Mouse (Mus musculus): ENCODE measurements at regions not wholly inside any gene's neighbourhood (a gene's known extent, or its start where the extent isn't known, plus 50 kb on each side); places are given as distances from the start of the nearest gene placed in this dataset.
A peak's percentile ranks its signal among the peaks of the same experiment; 100 is the strongest.

GRCm38 (mm10) chr11:22621868-22622267, 110.0 kb downstream of the Tmem17 start:
- Histone ChIP-seq H3K27me3 (no peaks in the 10 kb centered on the region), H3K27ac (replicated peaks) (no peak overlapping the region), H3K4me1 (peaks cover 5% of the 10 kb centered on the region), H3K36me3 (no peaks in the 10 kb centered on the region), H3K9ac (replicated peaks) (no peak overlapping the region), H3K9me3 (no peaks in the 10 kb centered on the region), H3K4me2 (replicated peaks) (no peak overlapping the region), H3K4me3 (no peak overlapping the region)
- WGBS = 75% methylated on average over 6 of the region's 6 CpGs
- ATAC-seq (replicated peaks) = no peak

DNA sequence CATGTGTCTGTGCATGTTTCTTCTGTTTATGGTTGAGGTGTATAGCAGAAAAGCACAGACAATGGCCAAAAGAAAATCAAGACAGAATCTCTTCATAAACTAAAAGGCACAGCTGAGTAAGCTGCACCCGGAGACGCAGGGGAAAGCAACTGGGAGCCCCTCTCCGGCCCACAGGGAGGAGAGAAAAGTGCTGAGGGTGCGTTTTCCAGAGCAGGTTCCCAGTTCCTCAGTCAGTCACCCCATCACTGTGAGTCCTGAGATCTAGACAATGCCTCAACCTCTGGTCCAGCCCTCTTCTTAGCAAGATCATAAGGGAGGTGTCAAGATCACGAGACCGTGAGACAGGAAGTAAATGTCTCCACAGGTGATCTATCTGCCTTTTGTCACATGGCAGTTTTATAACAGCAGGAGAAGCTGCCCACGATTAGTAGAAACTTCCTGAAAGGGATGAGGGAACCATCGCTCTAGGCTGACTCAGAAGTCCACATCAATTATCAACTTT, 110.7 kb downstream of the Tmem17 start:
- no peaks in the 10 kb centered on the region for H3K27me3 ChIP-seq
- no peaks in the 10 kb centered on the region for H3K9me3 ChIP-seq
- H3K4me2 ChIP-seq (replicated peaks) = no peak overlapping the region
- H3K9ac ChIP-seq (replicated peaks) = no peak overlapping the region
- WGBS = 81% methylated on average over 8 of the region's 8 CpGs
- H3K36me3 ChIP-seq = no peaks in the 10 kb centered on the region
- H3K27ac ChIP-seq (replicated peaks) = no peak overlapping the region
- no peak overlapping the region for H3K4me3 ChIP-seq
- no peaks in the 10 kb centered on the region for H3K4me1 ChIP-seq
- no peak for ATAC-seq (replicated peaks)

GRCm38 (mm10) chr11:22626407-22626806, 114.5 kb downstream of the Tmem17 start:
- Histone ChIP-seq H3K27me3 (no peaks in the 10 kb centered on the region), H3K36me3 (no peaks in the 10 kb centered on the region), H3K4me1 (no peaks in the 10 kb centered on the region), H3K4me3 (no peak overlapping the region), H3K9me3 (no peaks in the 10 kb centered on the region), H3K9ac (replicated peaks) (no peak overlapping the region), H3K4me2 (replicated peaks) (no peak overlapping the region), H3K27ac (replicated peaks) (no peak overlapping the region)
- WGBS = 98% methylated on average over 1 of the region's 1 CpGs
- no peak for ATAC-seq (replicated peaks)

- ATAC-seq (replicated peaks) = no peak
- no peaks in the 10 kb centered on the region for H3K9me3 ChIP-seq
- H3K27me3 ChIP-seq = no peaks in the 10 kb centered on the region
- H3K4me1 ChIP-seq = peaks cover 6% of the 10 kb centered on the region; the same call in 1 of the 2 replicates
- H3K27ac ChIP-seq (replicated peaks) = no peak overlapping the region
- 83% methylated on average over 5 of the region's 5 CpGs for WGBS
- H3K36me3 ChIP-seq = no peaks in the 10 kb centered on the region
- H3K4me2 ChIP-seq (replicated peaks) = no peak overlapping the region
- no peak overlapping the region for H3K9ac ChIP-seq (replicated peaks)
- H3K4me3 ChIP-seq = no peak overlapping the region
Measured at GRCm38 (mm10) chr11:22628497-22628896, 116.6 kb downstream of the Tmem17 start.

GRCm38 (mm10) chr11:22628979-22629378, 117.1 kb downstream of the Tmem17 start:
- H3K36me3 ChIP-seq = no peaks in the 10 kb centered on the region
- no peaks in the 10 kb centered on the region for H3K9me3 ChIP-seq
- no peak overlapping the region for H3K4me3 ChIP-seq
- peaks cover 6% of the 10 kb centered on the region; the same call in 1 of the 2 replicates for H3K4me1 ChIP-seq
- WGBS = 85% methylated on average over 5 of the region's 5 CpGs
- H3K27ac ChIP-seq (replicated peaks) = no peak overlapping the region
- H3K27me3 ChIP-seq = no peaks in the 10 kb centered on the region
- H3K4me2 ChIP-seq (replicated peaks) = no peak overlapping the region
- no peak overlapping the region for H3K9ac ChIP-seq (replicated peaks)
- no peak for ATAC-seq (replicated peaks)

GRCm38 (mm10) chr11:22629581-22629980, 117.7 kb downstream of the Tmem17 start:
- 32% methylated on average over 13 of the region's 13 CpGs for WGBS
- H3K9ac ChIP-seq (replicated peaks) = no peak overlapping the region
- H3K36me3 ChIP-seq = no peaks in the 10 kb centered on the region
- H3K4me1 ChIP-seq = peaks cover 6% of the 10 kb centered on the region; the same call in 1 of the 2 replicates
- no peak for ATAC-seq (replicated peaks)
- no peak overlapping the region for H3K4me3 ChIP-seq
- H3K9me3 ChIP-seq = no peaks in the 10 kb centered on the region
- H3K27ac ChIP-seq (replicated peaks) = no peak overlapping the region
- H3K4me2 ChIP-seq (replicated peaks) = peak overlapping the region; percentile 27
- H3K27me3 ChIP-seq = no peaks in the 10 kb centered on the region

DNA sequence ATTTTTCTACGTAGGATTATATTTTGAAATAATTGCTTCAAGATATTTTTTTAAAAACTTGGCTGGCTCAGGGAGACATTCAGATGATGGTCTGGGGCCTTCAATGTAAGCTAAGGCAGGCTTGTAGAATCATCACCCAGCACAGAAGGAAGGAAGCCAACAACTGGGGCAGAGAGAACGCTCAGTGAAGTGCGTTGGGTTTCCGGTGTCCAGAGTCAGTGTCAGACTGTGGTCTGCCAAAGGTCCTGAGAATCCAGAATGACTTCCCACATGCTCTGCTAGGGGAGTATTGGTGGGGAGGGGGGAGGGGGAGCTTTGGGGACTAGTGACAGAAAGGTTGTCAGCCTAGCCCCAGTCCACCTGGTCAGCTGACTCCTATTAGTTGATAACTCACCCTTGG, 118.1 kb downstream of the Tmem17 start:
- no peaks in the 10 kb centered on the region for H3K27me3 ChIP-seq

DNA sequence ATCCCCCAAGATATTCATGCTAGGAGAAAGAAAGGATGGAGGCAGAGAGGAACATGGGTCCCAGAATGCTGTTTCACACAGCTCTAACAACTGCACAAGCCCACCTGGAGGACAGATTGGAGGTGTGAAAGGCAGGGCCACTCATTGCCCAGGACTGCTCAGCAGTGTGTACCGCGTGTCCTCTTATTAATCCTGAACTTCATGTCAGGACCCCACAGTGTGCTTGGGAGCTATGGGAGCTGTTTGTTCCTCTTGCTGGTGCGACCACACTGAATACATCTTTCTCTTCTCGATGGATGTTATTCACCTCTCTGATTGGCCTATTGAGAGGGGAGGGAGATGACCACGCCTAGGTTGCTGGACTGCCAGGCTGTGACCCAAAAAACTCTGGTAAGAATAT, 119.1 kb downstream of the Tmem17 start:
- peaks cover 6% of the 10 kb centered on the region; the same call in 1 of the 2 replicates for H3K4me1 ChIP-seq
- no peaks in the 10 kb centered on the region for H3K9me3 ChIP-seq
- no peak overlapping the region for H3K4me3 ChIP-seq
- no peaks in the 10 kb centered on the region for H3K36me3 ChIP-seq
- H3K4me2 ChIP-seq (replicated peaks) = no peak overlapping the region
- H3K27me3 ChIP-seq = no peaks in the 10 kb centered on the region
- no peak overlapping the region for H3K27ac ChIP-seq (replicated peaks)
- WGBS = 70% methylated on average over 5 of the region's 5 CpGs
- ATAC-seq (replicated peaks) = no peak
- no peak overlapping the region for H3K9ac ChIP-seq (replicated peaks)

More for the DNA sequence above, 118.1 kb downstream of the Tmem17 start:
- H3K9ac ChIP-seq (replicated peaks) = no peak overlapping the region
- no peak for ATAC-seq (replicated peaks)
- H3K4me3 ChIP-seq = no peak overlapping the region
- no peaks in the 10 kb centered on the region for H3K9me3 ChIP-seq
- peaks cover 6% of the 10 kb centered on the region; the same call in 1 of the 2 replicates for H3K4me1 ChIP-seq
- no peak overlapping the region for H3K27ac ChIP-seq (replicated peaks)
- H3K36me3 ChIP-seq = no peaks in the 10 kb centered on the region
- no peak overlapping the region for H3K4me2 ChIP-seq (replicated peaks)
- 80% methylated on average over 4 of the region's 4 CpGs for WGBS

GRCm38 (mm10) chr11:22631606-22632313, 119.9 kb downstream of the Tmem17 start:
- WGBS = 5% methylated on average over 6 of the region's 6 CpGs

DNA sequence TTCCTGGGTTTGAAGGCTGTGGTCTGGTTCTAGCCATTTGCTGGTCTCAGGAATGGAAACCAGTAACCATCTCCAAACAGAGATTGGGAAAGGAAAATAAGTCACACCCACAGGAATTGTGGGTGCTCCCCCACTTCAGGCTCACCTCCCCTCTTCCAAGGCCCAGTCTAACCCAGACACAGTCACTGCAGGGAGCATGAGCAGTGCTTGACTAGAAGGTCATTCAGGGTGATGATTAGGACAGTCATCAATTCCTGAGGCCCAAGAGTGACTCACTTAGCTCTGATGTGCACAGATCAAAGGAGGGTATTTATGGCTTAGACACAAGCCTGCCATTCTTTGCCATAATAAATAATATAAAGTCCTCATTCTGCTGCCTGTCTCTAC, 120.4 kb downstream of the Tmem17 start:
- no peak overlapping the region for H3K4me3 ChIP-seq
- H3K9me3 ChIP-seq = no peaks in the 10 kb centered on the region
- H3K9ac ChIP-seq (replicated peaks) = no peak overlapping the region
- H3K4me2 ChIP-seq (replicated peaks) = no peak overlapping the region
- no peak overlapping the region for H3K27ac ChIP-seq (replicated peaks)
- no peaks in the 10 kb centered on the region for H3K36me3 ChIP-seq
- no peaks in the 10 kb centered on the region for H3K27me3 ChIP-seq
- peaks cover 6% of the 10 kb centered on the region; the same call in 1 of the 2 replicates for H3K4me1 ChIP-seq
- no peak for ATAC-seq (replicated peaks)

More at GRCm38 (mm10) chr11:22631606-22632313, 119.9 kb downstream of the Tmem17 start:
- H3K27ac ChIP-seq (replicated peaks) = no peak overlapping the region
- no peaks in the 10 kb centered on the region for H3K36me3 ChIP-seq
- ATAC-seq (replicated peaks) = peak; percentile 72
- H3K9me3 ChIP-seq = no peaks in the 10 kb centered on the region
- no peak overlapping the region for H3K4me3 ChIP-seq
- H3K4me1 ChIP-seq = peaks cover 6% of the 10 kb centered on the region; the same call in 1 of the 2 replicates
- H3K27me3 ChIP-seq = no peaks in the 10 kb centered on the region
- no peak overlapping the region for H3K4me2 ChIP-seq (replicated peaks)
- H3K9ac ChIP-seq (replicated peaks) = 0 out of 2 replicates have a peak overlapping the region, but pooled peaks have one; percentile 5

DNA sequence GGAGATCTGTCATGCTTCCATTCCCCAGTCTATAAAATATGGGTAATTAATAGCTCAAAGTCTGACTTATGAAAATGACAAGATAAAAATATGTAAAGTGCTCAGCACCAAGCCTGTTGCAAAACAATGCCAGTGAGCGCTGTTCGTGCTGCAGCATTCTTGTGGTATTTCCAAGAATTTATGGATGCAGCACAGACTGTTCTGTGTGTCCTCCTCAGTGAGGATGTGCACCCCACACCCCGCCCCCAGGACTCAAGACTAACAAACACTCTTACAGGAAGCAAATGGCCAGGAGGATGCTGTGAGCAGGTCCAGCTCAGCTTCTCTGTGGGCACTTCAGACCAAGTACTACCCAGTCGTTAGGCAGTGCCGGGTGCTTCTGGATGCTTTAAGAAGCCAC, 121.1 kb downstream of the Tmem17 start:
- ATAC-seq (replicated peaks) = no peak
- Histone ChIP-seq H3K27ac (replicated peaks) (no peak overlapping the region), H3K9me3 (no peaks in the 10 kb centered on the region), H3K9ac (replicated peaks) (no peak overlapping the region), H3K4me2 (replicated peaks) (no peak overlapping the region), H3K36me3 (no peaks in the 10 kb centered on the region), H3K4me3 (no peak overlapping the region), H3K4me1 (peaks cover 6% of the 10 kb centered on the region; the same call in 1 of the 2 replicates), H3K27me3 (no peaks in the 10 kb centered on the region)
- WGBS = 76% methylated on average over 5 of the region's 5 CpGs

GRCm38 (mm10) chr11:22633961-22634360, 122.1 kb downstream of the Tmem17 start:
- Histone ChIP-seq H3K9me3 (no peaks in the 10 kb centered on the region), H3K4me1 (peaks cover 6% of the 10 kb centered on the region; the same call in 1 of the 2 replicates), H3K9ac (replicated peaks) (no peak overlapping the region), H3K4me2 (replicated peaks) (no peak overlapping the region), H3K27ac (replicated peaks) (no peak overlapping the region), H3K4me3 (no peak overlapping the region), H3K36me3 (no peaks in the 10 kb centered on the region), H3K27me3 (no peaks in the 10 kb centered on the region)
- 52% methylated on average over 6 of the region's 6 CpGs for WGBS
- no peak for ATAC-seq (replicated peaks)

Data from forebrain, embryonic 15.5 days (tissue).